Mouse (Mus musculus): Measurements from ENCODE around the gene Pik3r5. TPM values are rescaled to one million over a fixed set of nuclear protein-coding genes. Genes with fewer than 3 reads are reported as not detected.

The Pik3r5 gene
- 1 to 10 TPM; 1.7 to 6.8 (median 3.3) TPM for total RNA-seq (2022)

DNA sequence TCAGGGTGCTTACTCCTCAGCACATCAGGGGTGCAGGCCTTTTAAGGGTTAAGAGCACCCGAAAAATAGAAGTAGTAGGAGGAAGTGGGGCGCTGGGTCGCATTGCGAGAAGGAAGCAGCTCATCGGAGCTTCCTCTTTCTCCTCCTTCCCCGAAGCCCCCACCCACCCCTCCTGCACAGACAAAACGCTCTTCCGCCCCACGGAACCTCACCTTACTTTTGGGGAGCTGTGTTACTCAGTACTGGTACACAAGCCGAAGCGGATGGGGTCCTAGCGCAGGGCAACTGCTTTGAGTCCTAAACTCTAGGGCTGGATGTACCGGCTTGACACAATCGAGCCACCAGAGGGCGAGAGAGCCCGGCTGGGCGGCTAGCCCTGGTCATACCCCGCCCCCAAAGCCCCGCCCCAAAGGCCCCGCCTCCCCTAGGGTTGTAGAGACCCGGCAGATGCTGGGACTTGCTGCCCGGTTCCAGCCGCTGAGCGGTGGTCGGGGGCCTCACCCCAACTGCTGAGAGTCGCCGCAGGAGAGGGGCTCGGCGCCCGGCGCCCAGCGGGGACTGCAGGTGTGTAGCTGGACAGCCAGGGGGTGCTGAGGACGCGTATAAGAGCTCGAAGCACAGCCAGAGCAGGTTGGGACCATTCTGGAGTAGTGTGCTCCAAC lies at the start of gene Pik3r5:
TSS of gene Pik3r5 (plus strand) at position 423 of the 662 bp plus-strand sequence.
- peak; percentile 6 to 54 for DNase-seq (ENCODE audit: low spot score in 2 of 2)

DNA sequence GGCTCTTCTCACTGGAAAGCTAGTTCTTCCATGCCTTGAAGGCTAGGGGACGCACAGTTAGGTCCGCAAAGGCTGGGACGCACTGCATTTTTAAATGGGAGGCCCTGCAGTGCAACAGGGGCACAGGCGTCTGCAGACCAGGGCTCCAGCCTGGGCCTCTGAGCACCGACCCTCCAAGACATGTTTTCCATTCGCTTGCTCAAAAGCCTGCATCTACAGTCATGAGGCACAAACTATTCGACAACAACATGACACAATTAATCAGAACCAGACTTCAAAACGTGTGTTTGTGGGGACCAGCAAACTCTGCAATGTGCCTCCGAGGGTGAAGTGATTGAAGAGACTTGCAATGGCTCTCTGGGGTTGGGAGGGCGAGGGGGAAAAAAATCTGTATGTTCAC lies 48.4 kb upstream of the Pik3r5 start:
- DNase-seq (ENCODE audit: low spot score in 2 of 2) = no peak

- no peak for DNase-seq (ENCODE audit: low spot score in 2 of 2)
Observed at GRCm38 (mm10) chr11:68384131-68384530, 47.8 kb upstream of the Pik3r5 start.

- DNase-seq (ENCODE audit: low spot score in 2 of 2) = no peak
Observed at GRCm38 (mm10) chr11:68384592-68385020, 47.3 kb upstream of the Pik3r5 start.

- DNase-seq (ENCODE audit: low spot score in 2 of 2) = no peak
Observed at GRCm38 (mm10) chr11:68385021-68385821, 46.7 kb upstream of the Pik3r5 start.

DNA sequence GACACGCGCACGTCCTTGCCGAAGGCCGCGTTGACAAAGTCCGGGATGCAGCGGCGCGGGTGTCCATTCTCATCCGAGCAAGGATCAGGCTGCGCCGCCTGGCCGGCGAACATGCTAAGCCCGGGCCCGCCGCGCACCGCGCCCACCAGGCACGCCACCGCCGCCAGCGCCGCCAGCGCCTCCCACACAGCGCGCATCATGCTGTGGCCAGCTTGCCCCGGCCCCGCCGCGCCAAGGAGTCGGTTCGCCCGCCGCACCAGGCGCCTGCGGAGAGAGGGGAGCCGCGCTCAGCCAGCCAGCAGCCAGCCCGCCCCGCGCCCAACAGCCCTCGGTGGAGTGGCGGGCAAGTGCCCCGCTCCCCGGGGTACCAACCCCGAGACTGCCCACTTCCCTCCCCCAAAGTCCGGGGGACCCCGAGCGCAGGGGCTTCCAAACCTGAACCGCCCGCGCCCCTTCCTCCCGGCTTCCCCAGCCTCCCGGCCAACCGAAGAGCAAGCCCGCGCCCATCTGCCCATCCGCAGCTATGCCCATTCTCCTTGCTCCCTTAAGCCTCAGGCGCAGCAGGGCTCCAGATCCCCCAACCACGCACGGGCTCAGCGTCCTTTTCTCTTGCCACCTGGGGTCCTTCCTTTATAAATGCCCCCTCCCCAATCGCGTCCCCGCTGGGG lies 45.9 kb upstream of the Pik3r5 start:
- DNase-seq (ENCODE audit: low spot score in 2 of 2) = no peak

DNA sequence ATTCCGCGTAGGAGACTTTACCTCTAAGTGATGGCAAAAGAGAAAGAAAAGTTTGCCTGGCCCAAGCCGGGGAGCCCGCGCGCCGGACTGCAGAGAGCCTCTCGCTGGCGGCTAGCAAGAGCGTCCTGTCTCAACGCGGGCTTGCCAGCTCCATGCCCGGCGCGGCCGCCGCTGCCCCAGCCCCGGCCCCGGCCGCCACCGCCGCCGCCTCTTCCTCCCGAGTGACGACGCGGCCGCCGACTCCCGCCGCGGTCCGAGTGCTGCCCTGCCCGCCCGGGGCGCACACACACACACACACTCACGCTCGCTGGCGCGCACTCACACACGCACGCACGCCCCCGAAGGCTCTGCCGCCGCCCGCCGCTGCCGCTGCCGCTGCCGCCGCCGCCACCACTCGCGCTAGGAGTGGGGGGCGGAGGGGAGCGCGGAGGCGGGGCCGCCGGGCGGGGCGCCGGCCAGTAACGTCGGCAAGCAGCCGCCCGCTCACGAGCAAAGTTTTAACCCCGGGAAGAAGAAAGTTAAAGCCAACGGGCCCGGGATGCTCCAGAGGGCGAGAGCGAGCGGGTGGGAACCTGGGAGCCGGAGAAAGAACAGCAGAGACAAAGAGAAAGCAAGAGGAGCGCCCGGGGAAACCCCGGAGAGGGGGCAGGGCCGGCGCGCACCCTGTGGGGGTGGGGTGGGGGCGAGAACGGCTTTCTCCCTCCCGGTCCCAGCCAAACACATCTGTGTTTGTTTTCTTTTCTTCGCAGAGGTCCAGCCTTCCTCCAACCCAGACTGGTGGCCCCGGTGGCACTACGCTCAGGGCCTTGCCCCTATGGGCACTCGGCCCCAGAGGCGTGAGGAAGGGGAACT lies 45.1 kb upstream of the Pik3r5 start:
- no peak for DNase-seq (ENCODE audit: low spot score in 2 of 2)

DNA sequence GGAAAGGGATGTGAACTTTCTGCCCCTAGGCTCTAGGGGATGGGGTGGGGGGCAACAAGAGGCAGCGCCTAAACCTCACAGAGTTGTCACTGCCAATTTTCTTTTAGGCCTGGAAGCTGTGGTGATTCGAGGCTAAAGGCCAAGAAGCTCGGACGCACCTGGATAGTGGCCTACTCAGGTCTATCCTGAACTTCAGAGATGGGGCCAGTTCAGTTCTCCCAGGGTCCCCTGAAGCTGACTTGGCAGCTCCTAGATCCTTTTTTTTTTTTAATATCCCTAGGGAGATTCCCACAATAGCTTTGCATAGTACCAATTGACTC lies 44.5 kb upstream of the Pik3r5 start:
- DNase-seq (ENCODE audit: low spot score in 2 of 2) = no peak

- no peak for DNase-seq (ENCODE audit: low spot score in 2 of 2)
Observed at GRCm38 (mm10) chr11:68387971-68388654, 43.8 kb upstream of the Pik3r5 start.

DNA sequence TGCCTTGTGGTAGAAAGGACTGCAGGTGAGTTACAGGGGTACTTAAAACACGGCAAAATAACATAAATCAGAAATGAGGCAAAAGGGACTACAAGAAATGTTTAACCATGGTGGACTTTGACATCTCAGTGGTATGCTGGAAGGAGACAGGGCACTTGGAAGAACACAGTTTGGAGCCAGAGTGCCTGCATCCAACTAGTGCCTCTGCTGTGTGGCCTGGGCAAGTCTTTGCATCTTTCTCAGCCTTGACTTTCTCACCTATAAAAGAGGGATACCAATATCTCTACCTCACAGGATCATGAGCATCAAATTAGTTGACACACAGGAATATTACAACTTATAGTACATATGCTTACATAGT lies 43.3 kb upstream of the Pik3r5 start:
- no peak for DNase-seq (ENCODE audit: low spot score in 2 of 2)

DNA sequence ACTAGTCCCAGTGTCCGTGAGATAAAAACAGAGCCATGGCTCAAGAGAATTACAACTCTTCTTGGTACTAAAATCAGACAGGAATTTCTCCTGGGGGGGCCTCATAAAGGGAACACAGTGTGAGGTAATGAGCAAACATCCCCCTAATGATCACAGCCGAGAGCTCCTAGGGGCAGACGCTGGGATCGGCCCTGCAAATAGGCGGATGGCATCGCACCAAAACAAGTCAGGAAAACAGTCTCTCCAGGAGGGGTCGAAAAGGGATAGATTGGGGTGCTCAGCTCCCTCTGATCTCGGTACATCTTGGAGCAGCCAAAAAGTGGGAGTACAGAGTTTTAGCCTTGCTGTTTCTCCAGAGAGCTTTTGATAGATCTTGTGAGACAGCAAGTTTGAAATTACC lies 42.3 kb upstream of the Pik3r5 start:
- DNase-seq (ENCODE audit: low spot score in 2 of 2) = no peak

- DNase-seq (ENCODE audit: low spot score in 2 of 2) = no peak
Observed at GRCm38 (mm10) chr11:68390381-68391287, 41.3 kb upstream of the Pik3r5 start.

DNA sequence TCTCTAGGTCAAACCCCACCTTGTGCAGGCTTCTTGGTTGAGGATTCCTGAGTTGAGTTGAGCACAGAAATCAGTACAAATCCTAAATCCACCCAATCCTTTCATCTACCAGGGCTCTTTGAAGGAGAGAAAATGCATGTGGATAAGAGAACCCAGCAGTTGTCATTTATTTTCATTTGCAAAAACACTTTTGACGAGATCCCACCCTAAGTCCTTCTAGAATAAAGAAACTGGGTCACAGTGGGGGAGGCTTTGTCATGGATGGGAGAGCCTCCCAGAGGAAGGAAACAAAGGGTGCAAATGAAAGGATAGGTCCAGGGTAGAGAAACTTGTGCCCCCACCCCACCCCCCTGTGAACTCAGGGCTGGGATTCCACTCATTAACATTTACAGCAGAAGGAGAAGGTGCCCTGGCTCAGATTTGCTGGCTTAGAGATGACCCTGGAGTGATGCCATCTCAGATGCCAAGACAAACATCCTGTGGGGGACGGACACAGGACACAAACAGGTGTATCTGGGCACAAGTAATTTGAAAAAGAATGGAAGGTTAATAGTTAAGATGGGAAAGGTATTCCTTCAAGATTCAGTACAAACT lies 37.9 kb upstream of the Pik3r5 start:
- no peak for DNase-seq (ENCODE audit: low spot score in 2 of 2)

- DNase-seq (ENCODE audit: low spot score in 2 of 2) = no peak
Observed at GRCm38 (mm10) chr11:68394749-68395148, 37.2 kb upstream of the Pik3r5 start.

DNA sequence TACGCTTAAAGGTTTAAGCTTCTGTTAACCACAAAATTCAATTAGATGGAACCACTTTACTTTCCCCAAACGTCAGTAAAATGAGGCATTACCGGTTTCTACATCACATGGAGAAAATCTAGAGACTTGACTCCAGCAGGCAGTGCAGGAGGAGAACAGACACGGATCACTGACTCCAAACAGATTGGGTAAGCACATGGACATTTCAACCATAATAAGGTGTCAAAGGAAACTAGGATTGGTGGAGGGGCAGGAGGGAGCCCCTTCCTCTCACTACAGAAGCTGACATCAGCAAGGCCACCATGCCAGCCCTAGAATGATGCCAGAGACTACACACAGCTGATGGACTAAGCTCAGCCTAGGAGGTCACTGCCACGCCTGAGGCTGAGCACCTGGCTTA lies 36.4 kb upstream of the Pik3r5 start:
- no peak for DNase-seq (ENCODE audit: low spot score in 2 of 2)

GRCm38 (mm10) chr11:68398891-68399547 lies 32.9 kb upstream of the Pik3r5 start:
- DNase-seq (ENCODE audit: low spot score in 2 of 2) = no peak

DNA sequence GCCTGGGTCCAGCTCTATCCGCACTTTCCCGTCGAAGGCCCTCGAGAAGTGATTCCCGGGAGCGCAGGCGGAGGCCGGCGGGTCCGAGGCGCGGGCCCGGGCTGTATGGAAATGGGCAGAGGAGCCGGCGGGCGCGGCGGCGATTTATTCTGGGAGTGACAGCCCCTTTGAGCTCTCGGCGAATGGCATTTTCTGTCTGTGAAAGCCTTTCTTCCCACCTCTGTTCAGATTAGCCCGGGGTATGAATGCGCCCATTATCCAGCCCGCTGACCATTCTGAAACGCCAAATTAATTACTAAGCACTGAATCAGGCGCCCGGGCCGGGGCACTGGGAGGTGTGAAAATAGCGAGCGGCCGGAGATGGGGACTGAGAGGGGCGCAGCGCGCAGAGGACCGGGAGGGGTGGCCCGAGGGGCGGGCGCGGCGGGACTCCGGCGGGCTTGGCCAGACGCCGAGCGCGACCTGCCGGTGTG lies 32.3 kb upstream of the Pik3r5 start:
- DNase-seq (ENCODE audit: low spot score in 2 of 2) = peak in 1 of 2 experiments; percentile 10

DNA sequence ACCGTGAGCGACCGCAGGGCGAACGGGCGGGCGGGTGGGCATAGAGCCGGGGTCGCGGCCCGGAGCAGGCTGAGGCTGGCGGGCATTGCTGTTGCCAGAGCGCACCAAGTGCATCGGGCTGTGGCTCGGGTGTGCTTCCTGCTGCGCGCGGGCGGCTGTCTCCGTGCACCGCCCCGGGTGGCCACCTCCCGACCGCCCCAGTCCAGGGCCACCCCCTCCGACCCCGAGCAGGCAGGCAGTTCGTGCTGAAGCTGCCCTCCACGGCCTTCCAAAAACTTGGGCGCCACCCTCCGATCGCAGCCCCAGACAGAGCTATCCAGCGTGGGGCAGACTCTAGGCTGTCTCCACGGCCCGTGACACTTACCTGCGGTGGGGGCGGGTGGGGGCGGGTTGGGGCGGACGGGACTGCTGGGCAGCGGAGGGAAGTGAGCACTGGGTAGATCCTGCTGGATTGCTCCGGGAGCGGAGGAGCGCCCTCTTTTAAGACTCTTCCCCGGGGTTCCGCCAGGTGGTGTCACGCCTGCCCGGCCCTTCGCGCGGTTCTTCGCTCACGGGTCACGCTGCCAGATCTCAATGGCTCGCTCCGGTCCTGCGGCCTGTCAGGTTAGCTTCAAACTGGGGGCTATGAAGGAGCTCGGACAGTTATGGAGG lies 31.8 kb upstream of the Pik3r5 start:
- DNase-seq (ENCODE audit: low spot score in 2 of 2) = no peak
